Mouse (Mus musculus) kidney, adult 2 months (tissue): ENCODE data around the gene Olfr287.

Source experiments
- CTCF ChIP-seq: fragments of 200-500 bp; conservative IDR thresholded peaks from 2 replicates; pipeline ENCODE4 v1.5.1; 2011; ENCODE audit warnings: low read depth, mild to moderate bottlenecking, control low read depth, low read length, moderate library complexity, mixed read lengths; ENCODE audit not compliant: insufficient read depth, insufficient read length
- POLR2A ChIP-seq: fragments of 200-500 bp; IDR thresholded peaks from one replicate; pipeline ENCODE4 v1.6.1; 2011; ENCODE audit warnings: low read depth, low read length, control low read depth

DNA sequence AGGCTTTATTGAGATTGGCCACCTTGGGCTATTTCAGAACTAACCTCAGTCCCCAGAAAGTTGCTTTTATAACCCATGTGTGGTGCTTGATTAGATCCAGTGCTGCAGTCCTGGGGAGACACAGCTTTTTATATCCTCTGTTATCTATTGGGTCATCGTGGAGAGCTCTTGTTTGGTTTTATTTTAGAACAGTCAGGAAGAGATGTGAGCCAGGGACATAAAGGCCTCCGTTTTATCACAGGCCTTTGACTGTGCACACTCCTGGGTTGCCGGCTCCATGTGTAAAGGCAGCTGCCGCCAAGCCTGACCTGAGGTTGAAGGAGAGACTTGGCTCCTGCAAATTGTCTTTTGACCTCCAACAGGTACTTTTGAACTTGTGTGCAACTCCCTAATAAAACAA is 58.3 kb downstream of the Olfr287 start:
- TF ChIP-seq CTCF (no peak), POLR2A (no peak)
